Mouse (Mus musculus): ENCODE measurements around the gene Erbb4.

GRCm38 (mm10) chr1:68973355-68974127 lies 134.3 kb downstream of the Erbb4 start:
- TF ChIP-seq POLR2A (IDR thresholded peaks at IDR 0.05; ENCODE audit: borderline replicate concordance, extremely low read depth, low read depth, low read length), result no peak
- TF ChIP-seq CTCF (IDR thresholded peaks at IDR 0.05; ENCODE audit: insufficient read depth, low read length), result no peak
